Mouse (Mus musculus) liver, embryonic 14.5 days (tissue): Measurements from ENCODE around the gene Spata32. TPM values are rescaled to one million over a fixed set of nuclear protein-coding genes. Genes with fewer than 3 reads are reported as not detected.

Source experiments
- ATAC-seq: fragments of 200-750 bp; cut with Nextera tagmentation; 2 replicates; pipeline ENCODE4 v1.8.0; 2017; ENCODE audit warnings: moderate number of reproducible peaks, mild to moderate bottlenecking, moderate library complexity; ENCODE audit not compliant: insufficient read depth
- DNase-seq, 3 experiments: peaks; one replicate each; pipeline ENCODE4 v3.0.0-alpha.2; 2012 to 2013; ENCODE audit warnings: low read depth in 3 of 3, low spot score in 3 of 3
- H3K27ac ChIP-seq: fragments of 300-500 bp; sonication (generic); 2 replicates; pipeline ENCODE4 v1.5.1; 2014; ENCODE audit warnings: moderate library complexity, mild to moderate bottlenecking, control low read depth, inconsistent platforms
- H3K27me3 ChIP-seq: fragments of 300-500 bp; sonication (generic); 2 replicates; pipeline ENCODE4 v1.6.1; 2014; ENCODE audit warnings: mild to moderate bottlenecking, low read length, moderate library complexity; ENCODE audit not compliant: control insufficient read depth, insufficient read depth
- H3K36me3 ChIP-seq: fragments of 300-500 bp; sonication (generic); replicated peaks from 2 replicates; pipeline ENCODE4 v1.6.1; 2014; ENCODE audit warnings: low read depth; ENCODE audit not compliant: control insufficient read depth, insufficient read depth
- H3K4me1 ChIP-seq, 2 experiments: fragments of 200-500 bp in 1 of 2; fragments of 300-500 bp in 1 of 2; sonication (generic) in 1 of 2; replicated peaks; 2 replicates each; pipeline ENCODE4 v1.6.1; 2012 to 2014; ENCODE audit warnings: antibody characterized with exemption in 1 of 2, inconsistent platforms in 1 of 2, low read length in 1 of 2; ENCODE audit not compliant: control insufficient read depth in 2 of 2, insufficient read depth in 2 of 2
- H3K4me2 ChIP-seq: fragments of 300-500 bp; sonication (generic); 2 replicates; pipeline ENCODE4 v1.6.1; 2014; ENCODE audit warnings: low read depth, mild to moderate bottlenecking, control low read depth, moderate library complexity
- H3K4me3 ChIP-seq, 2 experiments: fragments of 200-500 bp in 1 of 2; fragments of 300-500 bp in 1 of 2; sonication (generic) in 1 of 2; 2 replicates each; pipeline ENCODE4 v1.5.1; 2012 to 2014; ENCODE audit warnings: low read depth in 2 of 2, low read length in 2 of 2, mild to moderate bottlenecking in 2 of 2, control low read depth in 1 of 2, inconsistent platforms in 1 of 2, moderate library complexity in 1 of 2; ENCODE audit not compliant: insufficient read depth in 1 of 2
- H3K9ac ChIP-seq: fragments of 300-500 bp; sonication (generic); replicated peaks from 2 replicates; pipeline ENCODE4 v1.6.1; 2014; ENCODE audit warnings: mild to moderate bottlenecking, control low read depth, moderate library complexity
- H3K9me3 ChIP-seq: fragments of 300-500 bp; sonication (generic); 2 replicates; pipeline ENCODE4 v1.6.1; 2016; ENCODE audit warnings: low read length, mixed read lengths; ENCODE audit not compliant: control insufficient read depth
- CTCF ChIP-seq: IDR thresholded peaks from 2 replicates; pipeline ENCODE4 v1.5.1; 2016; ENCODE audit warnings: antibody characterized with exemption, low read depth, control low read depth
- EP300 ChIP-seq: IDR thresholded peaks from 2 replicates; pipeline ENCODE4 v1.6.1; 2016; ENCODE audit warnings: antibody characterized with exemption, low read depth
- WGBS: fragments of 180-500 bp; shearing (Covaris S2); extraction: QIAGEN DNeasy Blood & Tissue Kit; methylation state at CpG from one replicate; pipeline ENCODE4 v1.1.7; 2014; ENCODE audit not compliant: insufficient replicate concordance; 5-methylcytosine and 5-hydroxymethylcytosine counted together
- polyA plus RNA-seq, 2 experiments: library from polyadenylated mRNA; depleted of rRNA in 1 of 2; stranded (reverse) in 1 of 2; unstranded in 1 of 2; fragments of >200 nt; fragmentation: Nextera tagmentation in 1 of 2; extraction: Ambion mirVana in 1 of 2; gene quantifications; 2 replicates each; pipeline versions ENCODE4 v1.2.1 to v1.2.3; 2012 to 2014

Gene Spata32
- polyA plus RNA-seq, 2 experiments, result not detected

- DNase-seq, result no peak
- Histone ChIP-seq H3K4me3 (no peak overlapping the region), H3K27me3 (peaks cover 5% of the 10 kb centered on the region; the same call in 1 of the 2 replicates), H3K4me1 (no peaks in the 10 kb centered on the region), H3K4me2 (no peak overlapping the region), H3K27ac (no peak overlapping the region), H3K9me3 (no peaks in the 10 kb centered on the region), H3K36me3 (no peaks in the 10 kb centered on the region), H3K9ac (no peak overlapping the region)
- 67% methylated on average over 9 of the region's 9 CpGs for WGBS
- no peak for TF ChIP-seq EP300
- TF ChIP-seq CTCF, result no peak
- no peak for ATAC-seq
Measured at GRCm38 (mm10) chr11:103193825-103194168, 24.4 kb downstream of the Spata32 start.

- Histone ChIP-seq H3K27me3 (peaks cover 5% of the 10 kb centered on the region; the same call in 1 of the 2 replicates), H3K9ac (no peak overlapping the region), H3K27ac (no peak overlapping the region), H3K4me3 (no peak overlapping the region), H3K4me1 (no peaks in the 10 kb centered on the region), H3K36me3 (no peaks in the 10 kb centered on the region), H3K9me3 (no peaks in the 10 kb centered on the region), H3K4me2 (no peak overlapping the region)
- ATAC-seq (no peak), DNase-seq (no peak)
- 72% methylated on average over 43 of the region's 44 CpGs for WGBS
- no peak for TF ChIP-seq EP300
- TF ChIP-seq CTCF, result peak; percentile 16; the same call in 1 of the 2 replicates
Measured at GRCm38 (mm10) chr11:103192956-103193824, 25.0 kb downstream of the Spata32 start.

- peaks cover 5% of the 10 kb centered on the region; the same call in 1 of the 2 replicates for H3K27me3 ChIP-seq
- H3K9me3 ChIP-seq, result no peaks in the 10 kb centered on the region
- H3K36me3 ChIP-seq, result no peaks in the 10 kb centered on the region
- no peak overlapping the region for H3K9ac ChIP-seq
- H3K4me3 ChIP-seq, result no peak overlapping the region
- no peak for ATAC-seq
- no peak for DNase-seq
- WGBS, result 74% methylated on average over 28 of the region's 28 CpGs
- H3K4me1 ChIP-seq, result no peaks in the 10 kb centered on the region
- H3K4me2 ChIP-seq, result no peak overlapping the region
- TF ChIP-seq EP300, result no peak
- no peak overlapping the region for H3K27ac ChIP-seq
Measured at GRCm38 (mm10) chr11:103192230-103192955, 25.8 kb downstream of the Spata32 start.

GRCm38 (mm10) chr11:103184891-103185290, 33.3 kb downstream of the Spata32 start:
- Histone ChIP-seq H3K4me2 (no peak overlapping the region), H3K36me3 (no peaks in the 10 kb centered on the region), H3K9ac (no peak overlapping the region), H3K4me3 (no peak overlapping the region), H3K4me1 (no peaks in the 10 kb centered on the region), H3K27me3 (no peaks in the 10 kb centered on the region), H3K9me3 (no peaks in the 10 kb centered on the region), H3K27ac (no peak overlapping the region)
- TF ChIP-seq CTCF (peak; percentile 62), EP300 (no peak)
- WGBS, result 45% methylated on average over 2 of the region's 2 CpGs
- DNase-seq, result no peak
- no peak for ATAC-seq

GRCm38 (mm10) chr11:103181911-103182310, 36.3 kb downstream of the Spata32 start:
- ATAC-seq (no peak), DNase-seq (no peak)
- no peak overlapping the region for H3K4me3 ChIP-seq
- H3K9me3 ChIP-seq, result no peaks in the 10 kb centered on the region
- H3K27me3 ChIP-seq, result no peaks in the 10 kb centered on the region
- 60% methylated on average over 3 of the region's 3 CpGs for WGBS
- H3K27ac ChIP-seq, result no peak overlapping the region
- H3K36me3 ChIP-seq, result no peaks in the 10 kb centered on the region
- TF ChIP-seq CTCF (no peak), EP300 (no peak)
- no peak overlapping the region for H3K4me2 ChIP-seq
- no peak overlapping the region for H3K9ac ChIP-seq
- no peaks in the 10 kb centered on the region for H3K4me1 ChIP-seq
